Mouse (Mus musculus) forebrain, embryonic 12.5 days (tissue): ENCODE data around the gene Capn8. TPM values are rescaled to one million over a fixed set of nuclear protein-coding genes. Genes with fewer than 3 reads are reported as not detected.
"Not testable (repeated sequence)": the region's sequence is repeated elsewhere in the genome, so short reads cannot be mapped to it uniquely, and the experiment has no call there.

Source experiments
- ATAC-seq: fragments of 200-750 bp; cut with Nextera tagmentation; 2 replicates; pipeline ENCODE4 v1.8.0; 2017; ENCODE audit warnings: moderate TSS enrichment; ENCODE audit not compliant: low FRiP score
- H3K27ac ChIP-seq: fragments of 300-500 bp; sonication (generic); 2 replicates; pipeline ENCODE4 v1.5.1; 2016; ENCODE audit warnings: mild to moderate bottlenecking
- H3K27me3 ChIP-seq: fragments of 300-500 bp; sonication (generic); 2 replicates; pipeline ENCODE4 v1.6.1; 2016; ENCODE audit warnings: mild to moderate bottlenecking
- H3K36me3 ChIP-seq: fragments of 300-500 bp; sonication (generic); replicated peaks from 2 replicates; pipeline ENCODE4 v1.6.1; 2016; ENCODE audit warnings: mild to moderate bottlenecking
- H3K4me1 ChIP-seq: fragments of 300-500 bp; sonication (generic); 2 replicates; pipeline ENCODE4 v1.6.1; 2016
- H3K4me2 ChIP-seq: fragments of 300-500 bp; sonication (generic); 2 replicates; pipeline ENCODE4 v1.6.1; 2016; ENCODE audit warnings: mild to moderate bottlenecking, moderate library complexity
- H3K4me3 ChIP-seq: fragments of 300-500 bp; sonication (generic); replicated peaks from 2 replicates; pipeline ENCODE4 v1.5.1; 2016; ENCODE audit warnings: mild to moderate bottlenecking
- H3K9ac ChIP-seq: fragments of 300-500 bp; sonication (generic); 2 replicates; pipeline ENCODE4 v1.6.1; 2016; ENCODE audit warnings: mild to moderate bottlenecking
- H3K9me3 ChIP-seq: fragments of 300-500 bp; sonication (generic); 2 replicates; pipeline ENCODE4 v1.6.1; 2016
- WGBS: fragments of 180-500 bp; shearing (Covaris S2); methylation state at CpG from one replicate; pipeline ENCODE4 v1.1.7; 2016; 5-methylcytosine and 5-hydroxymethylcytosine counted together
- polyA plus RNA-seq: library from polyadenylated mRNA; unstranded; fragments of >200 nt; fragmentation: Nextera tagmentation; extraction: Ambion mirVana; gene quantifications from 2 replicates; pipeline ENCODE4 v1.2.1, GENCODE M21; 2016

The Capn8 gene
- polyA plus RNA-seq, 1 experiment from 2014 or later = 0.08 TPM

GRCm38 (mm10) chr1:182639016-182639415 is 74.2 kb downstream of the Capn8 start:
- no peak overlapping the region for H3K9ac ChIP-seq
- peaks cover 13% of the 10 kb centered on the region; the same call in 1 of the 2 replicates for H3K27me3 ChIP-seq
- peaks cover 24% of the 10 kb centered on the region for H3K4me1 ChIP-seq
- 41% methylated on average over 7 of the region's 7 CpGs for WGBS
- no peak overlapping the region for H3K4me2 ChIP-seq
- H3K4me3 ChIP-seq = no peak overlapping the region
- H3K36me3 ChIP-seq = no peaks in the 10 kb centered on the region
- no peaks in the 10 kb centered on the region for H3K9me3 ChIP-seq
- no peak overlapping the region for H3K27ac ChIP-seq
- no peak for ATAC-seq

GRCm38 (mm10) chr1:182639456-182639855 is 74.6 kb downstream of the Capn8 start:
- Histone ChIP-seq H3K4me3 (no peak overlapping the region), H3K4me2 (no peak overlapping the region), H3K9me3 (no peaks in the 10 kb centered on the region), H3K27ac (no peak overlapping the region), H3K27me3 (peaks cover 13% of the 10 kb centered on the region; the same call in 1 of the 2 replicates), H3K36me3 (no peaks in the 10 kb centered on the region), H3K4me1 (peaks cover 24% of the 10 kb centered on the region), H3K9ac (no peak overlapping the region)
- 79% methylated on average over 5 of the region's 5 CpGs for WGBS
- ATAC-seq = no peak

- 73% methylated on average over 4 of the region's 4 CpGs for WGBS
Measured at GRCm38 (mm10) chr1:182640094-182640493, 75.3 kb downstream of the Capn8 start.

GRCm38 (mm10) chr1:182642779-182643178 is 78.0 kb downstream of the Capn8 start:
- no peak overlapping the region for H3K27ac ChIP-seq
- no peaks in the 10 kb centered on the region for H3K9me3 ChIP-seq
- no peaks in the 10 kb centered on the region for H3K36me3 ChIP-seq
- H3K27me3 ChIP-seq = peaks cover 19% of the 10 kb centered on the region; the same call in 1 of the 2 replicates
- no peak overlapping the region for H3K4me3 ChIP-seq
- H3K9ac ChIP-seq = no peak overlapping the region
- 43% methylated on average over 2 of the region's 2 CpGs for WGBS
- ATAC-seq = no peak
- H3K4me2 ChIP-seq = no peak overlapping the region
- peaks cover 44% of the 10 kb centered on the region for H3K4me1 ChIP-seq

More at GRCm38 (mm10) chr1:182640094-182640493, 75.3 kb downstream of the Capn8 start:
- no peaks in the 10 kb centered on the region for H3K9me3 ChIP-seq
- H3K27ac ChIP-seq = no peak overlapping the region
- no peak overlapping the region for H3K9ac ChIP-seq
- ATAC-seq = no peak
- peaks cover 29% of the 10 kb centered on the region for H3K4me1 ChIP-seq
- H3K4me2 ChIP-seq = no peak overlapping the region
- H3K36me3 ChIP-seq = no peaks in the 10 kb centered on the region
- H3K27me3 ChIP-seq = peaks cover 13% of the 10 kb centered on the region; the same call in 1 of the 2 replicates
- H3K4me3 ChIP-seq = no peak overlapping the region

GRCm38 (mm10) chr1:182644418-182644817 is 79.6 kb downstream of the Capn8 start:
- H3K27ac ChIP-seq = peak overlapping the region; percentile 19; the same call in 1 of the 2 replicates
- not testable (repeated sequence) for H3K9ac ChIP-seq, H3K4me2 ChIP-seq, ATAC-seq, H3K9me3 ChIP-seq, H3K4me3 ChIP-seq, H3K36me3 ChIP-seq
- peaks cover 26% of the 10 kb centered on the region; the same call in 1 of the 2 replicates for H3K27me3 ChIP-seq
- H3K4me1 ChIP-seq = peaks cover 34% of the 10 kb centered on the region
- WGBS = 81% methylated on average over 8 of the region's 8 CpGs

- no peaks in the 10 kb centered on the region for H3K36me3 ChIP-seq
- H3K4me1 ChIP-seq = peaks cover 34% of the 10 kb centered on the region
Measured at GRCm38 (mm10) chr1:182645211-182645668, 80.4 kb downstream of the Capn8 start.

GRCm38 (mm10) chr1:182646796-182647195 is 82.0 kb downstream of the Capn8 start:
- H3K9me3 ChIP-seq = no peaks in the 10 kb centered on the region
- no peak overlapping the region for H3K4me3 ChIP-seq
- no peaks in the 10 kb centered on the region for H3K36me3 ChIP-seq
- H3K4me2 ChIP-seq = no peak overlapping the region
- no peak for ATAC-seq
- H3K27me3 ChIP-seq = peaks cover 23% of the 10 kb centered on the region; the same call in 1 of the 2 replicates
- H3K27ac ChIP-seq = no peak overlapping the region
- WGBS = 27% methylated on average over 3 of the region's 3 CpGs
- peaks cover 34% of the 10 kb centered on the region for H3K4me1 ChIP-seq
- no peak overlapping the region for H3K9ac ChIP-seq

More at GRCm38 (mm10) chr1:182645211-182645668, 80.4 kb downstream of the Capn8 start:
- peaks cover 23% of the 10 kb centered on the region; the same call in 1 of the 2 replicates for H3K27me3 ChIP-seq
- 52% methylated on average over 6 of the region's 6 CpGs for WGBS
- H3K27ac ChIP-seq = peak overlapping the region; percentile 44
- H3K9me3 ChIP-seq = no peaks in the 10 kb centered on the region
- no peak overlapping the region for H3K4me3 ChIP-seq
- no peak overlapping the region for H3K9ac ChIP-seq
- peak; percentile 67; the same call in 1 of the 2 replicates for ATAC-seq
- H3K4me2 ChIP-seq = no peak overlapping the region

- Histone ChIP-seq H3K27me3 (no peaks in the 10 kb centered on the region; the same call in 1 of the 2 replicates), H3K4me3 (no peak overlapping the region), H3K27ac (no peak overlapping the region), H3K9ac (no peak overlapping the region), H3K4me2 (no peak overlapping the region), H3K4me1 (no peaks in the 10 kb centered on the region), H3K36me3 (no peaks in the 10 kb centered on the region), H3K9me3 (no peaks in the 10 kb centered on the region)
- WGBS = 22% methylated on average over 6 of the region's 6 CpGs
- no peak for ATAC-seq
Measured at GRCm38 (mm10) chr1:182657760-182658159, 93.0 kb downstream of the Capn8 start.

GRCm38 (mm10) chr1:182660365-182660764 is 95.6 kb downstream of the Capn8 start:
- no peak overlapping the region for H3K4me3 ChIP-seq
- H3K4me2 ChIP-seq = no peak overlapping the region
- H3K9ac ChIP-seq = no peak overlapping the region
- 0 out of 2 replicates have a peak, but pooled peaks cover 6% of the 10 kb centered on the region for H3K4me1 ChIP-seq
- no peaks in the 10 kb centered on the region; the same call in none of the 2 replicates for H3K27me3 ChIP-seq
- 82% methylated on average over 7 of the region's 7 CpGs for WGBS
- no peaks in the 10 kb centered on the region for H3K9me3 ChIP-seq
- ATAC-seq = no peak
- no peaks in the 10 kb centered on the region for H3K36me3 ChIP-seq
- no peak overlapping the region for H3K27ac ChIP-seq

GRCm38 (mm10) chr1:182663671-182664070 is 98.9 kb downstream of the Capn8 start:
- H3K9me3 ChIP-seq = no peaks in the 10 kb centered on the region
- H3K4me2 ChIP-seq = 0 out of 2 replicates have a peak overlapping the region, but pooled peaks have one; percentile 15
- H3K27me3 ChIP-seq = peaks cover 10% of the 10 kb centered on the region
- H3K9ac ChIP-seq = no peak overlapping the region
- peaks cover 12% of the 10 kb centered on the region; the same call in 1 of the 2 replicates for H3K4me1 ChIP-seq
- H3K27ac ChIP-seq = no peak overlapping the region
- no peak for ATAC-seq
- H3K36me3 ChIP-seq = no peaks in the 10 kb centered on the region
- H3K4me3 ChIP-seq = no peak overlapping the region
- WGBS = 58% methylated on average over 11 of the region's 11 CpGs

GRCm38 (mm10) chr1:182664841-182665240 is 100.0 kb downstream of the Capn8 start:
- Histone ChIP-seq H3K9me3 (no peaks in the 10 kb centered on the region), H3K9ac (no peak overlapping the region), H3K4me2 (no peak overlapping the region), H3K4me1 (peaks cover 12% of the 10 kb centered on the region; the same call in 1 of the 2 replicates), H3K36me3 (no peaks in the 10 kb centered on the region), H3K27ac (no peak overlapping the region), H3K4me3 (no peak overlapping the region), H3K27me3 (peaks cover 14% of the 10 kb centered on the region)
- 46% methylated on average over 4 of the region's 4 CpGs for WGBS
- no peak for ATAC-seq

- WGBS = 94% methylated on average over 3 of the region's 3 CpGs
- H3K36me3 ChIP-seq = no peaks in the 10 kb centered on the region
- H3K27me3 ChIP-seq = peaks cover 14% of the 10 kb centered on the region
- H3K4me3 ChIP-seq = no peak overlapping the region
- H3K9ac ChIP-seq = no peak overlapping the region
- no peaks in the 10 kb centered on the region for H3K9me3 ChIP-seq
- no peak overlapping the region for H3K4me2 ChIP-seq
- no peak for ATAC-seq
- H3K27ac ChIP-seq = no peak overlapping the region
- H3K4me1 ChIP-seq = peaks cover 21% of the 10 kb centered on the region
Measured at GRCm38 (mm10) chr1:182667281-182667680, 102.5 kb downstream of the Capn8 start.

GRCm38 (mm10) chr1:182669741-182670140 is 104.9 kb downstream of the Capn8 start:
- no peaks in the 10 kb centered on the region for H3K9me3 ChIP-seq
- WGBS = 80% methylated on average over 11 of the region's 11 CpGs
- H3K4me1 ChIP-seq = peaks cover 15% of the 10 kb centered on the region
- no peak overlapping the region for H3K4me3 ChIP-seq
- H3K27me3 ChIP-seq = peaks cover 14% of the 10 kb centered on the region
- H3K27ac ChIP-seq = no peak overlapping the region
- H3K4me2 ChIP-seq = no peak overlapping the region
- H3K9ac ChIP-seq = no peak overlapping the region
- H3K36me3 ChIP-seq = no peaks in the 10 kb centered on the region
- no peak for ATAC-seq
